Mouse (Mus musculus) kidney, postnatal 4 days (tissue): ENCODE results near the gene Fam243.

Experiments
- DNase-seq, 2 experiments: peaks; one replicate each; pipeline ENCODE4 v3.0.0; 2021; ENCODE audit warnings: mixed read lengths in 2 of 2

Fam243 gene

GRCm38 (mm10) chr16:92319353-92320109, 1.7 kb downstream of the Fam243 start:
- DNase-seq: peak; percentile 73 to 75

- no peak for DNase-seq
These were observed 5.0 kb downstream of the Fam243 start for GRCm38 (mm10) chr16:92316049-92316738.

- peak; percentile 45 to 55 for DNase-seq
These were observed 7.1 kb downstream of the Fam243 start for GRCm38 (mm10) chr16:92313953-92314741.

GRCm38 (mm10) chr16:92309126-92309525, 12.1 kb downstream of the Fam243 start:
- no peak for DNase-seq

- no peak for DNase-seq
These were observed 13.3 kb downstream of the Fam243 start for GRCm38 (mm10) chr16:92307947-92308346.

GRCm38 (mm10) chr16:92305519-92305918, 15.7 kb downstream of the Fam243 start:
- no peak for DNase-seq

GRCm38 (mm10) chr16:92302506-92302905, 18.7 kb downstream of the Fam243 start:
- DNase-seq: no peak

GRCm38 (mm10) chr16:92301989-92302388, 19.3 kb downstream of the Fam243 start:
- DNase-seq: peak; percentile 24 to 36

- peak in 1 of 2 experiments; percentile 44 for DNase-seq
These were observed 19.8 kb downstream of the Fam243 start for GRCm38 (mm10) chr16:92301412-92301806.

GRCm38 (mm10) chr16:92300649-92301411, 20.4 kb downstream of the Fam243 start, which contains the start of gene Smim11:
Gene Smim11, plus strand, starts transcription at chr16:92301286.
- DNase-seq: peak; percentile 94 to 96

GRCm38 (mm10) chr16:92295328-92295727, 25.9 kb downstream of the Fam243 start:
- DNase-seq: no peak

GRCm38 (mm10) chr16:92294267-92294970, 26.8 kb downstream of the Fam243 start:
- no peak for DNase-seq

- DNase-seq: no peak
These were observed 29.1 kb downstream of the Fam243 start, which contains the start of gene Kcne2 for GRCm38 (mm10) chr16:92292101-92292500. Gene Kcne2, plus strand, starts transcription at chr16:92292389.

- no peak for DNase-seq
These were observed 31.2 kb downstream of the Fam243 start for GRCm38 (mm10) chr16:92290045-92290444.

GRCm38 (mm10) chr16:92288778-92289177, 32.5 kb downstream of the Fam243 start:
- peak; percentile 62 to 73 for DNase-seq

- DNase-seq: peak; percentile 95 to 97
These were observed 34.6 kb downstream of the Fam243 start for GRCm38 (mm10) chr16:92286609-92287008.

- no peak for DNase-seq
These were observed 36.2 kb downstream of the Fam243 start for GRCm38 (mm10) chr16:92285068-92285467.

GRCm38 (mm10) chr16:92282671-92283070, 38.6 kb downstream of the Fam243 start:
- DNase-seq: no peak

GRCm38 (mm10) chr16:92275526-92275925, 45.7 kb downstream of the Fam243 start:
- DNase-seq: no peak

GRCm38 (mm10) chr16:92274516-92274915, 46.7 kb downstream of the Fam243 start:
- no peak for DNase-seq
